Mouse (Mus musculus) small intestine, adult 2 months (tissue): ENCODE measurements at regions not wholly inside any gene's neighbourhood (a gene's known extent, or its start where the extent isn't known, plus 50 kb on each side); places are given as distances from the start of the nearest gene placed in this dataset.

Experiments
- CTCF ChIP-seq: fragments of 200-500 bp; IDR thresholded peaks from 2 replicates; pipeline ENCODE4 v1.5.1; 2012; ENCODE audit warnings: low read depth, mild to moderate bottlenecking, control low read depth, inconsistent platforms, low read length, moderate library complexity, mixed read lengths; ENCODE audit not compliant: insufficient replicate concordance, insufficient read length; ENCODE audit errors: extremely low read depth
- POLR2A ChIP-seq: fragments of 200-500 bp; IDR thresholded peaks from 2 replicates; pipeline ENCODE4 v1.6.1; 2012; ENCODE audit warnings: low read depth, mild to moderate bottlenecking, control low read depth, inconsistent platforms, low read length, moderate library complexity

GRCm38 (mm10) chr10:46298352-46298751 lies 720.7 kb downstream of the Hace1 start:
- TF ChIP-seq CTCF (no peak), POLR2A (no peak)
